Mouse (Mus musculus): ENCODE measurements at regions not wholly inside any gene's neighbourhood (a gene's known extent, or its start where the extent isn't known, plus 50 kb on each side); places are given as distances from the start of the nearest gene placed in this dataset.

DNA sequence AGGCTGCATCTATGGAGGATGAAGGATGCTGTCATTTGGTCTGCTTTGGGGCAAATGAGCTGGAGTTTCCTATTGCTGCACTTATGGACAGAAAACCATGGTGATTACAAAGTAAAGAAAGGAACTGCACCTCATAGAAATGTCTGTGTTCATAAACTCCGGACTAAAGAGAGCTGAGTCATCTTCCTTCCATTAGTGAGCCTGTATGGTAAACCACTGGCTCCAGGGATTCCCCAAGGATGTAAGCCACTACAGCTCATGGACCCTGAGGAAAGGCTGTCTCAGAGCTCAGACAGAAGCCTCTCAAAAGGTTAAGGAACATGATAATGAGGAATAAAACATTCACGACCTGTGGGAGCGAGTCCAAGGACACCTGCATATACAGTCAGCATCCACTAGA is 66.3 kb upstream of the Zfp462 start:
- Histone ChIP-seq H3K27me3 (ENCODE audit: insufficient read depth, low read length) (no peaks in the 10 kb centered on the region), H3K27ac (no peak overlapping the region), H3K4me1 (replicated peaks; ENCODE audit: insufficient read depth, low read length) (no peaks in the 10 kb centered on the region), H3K4me2 (ENCODE audit: low read length) (no peak overlapping the region), H3K9ac (ENCODE audit: low read depth, low read length) (no peak overlapping the region), H3K9me3 (replicated peaks; ENCODE audit: low read length) (no peaks in the 10 kb centered on the region), H3K4me3 (replicated peaks; ENCODE audit: low read depth, low read length) (no peak overlapping the region), H3K36me3 (ENCODE audit: insufficient read depth, low read length) (no peaks in the 10 kb centered on the region)
- WGBS, result 78% methylated on average over 3 of the region's 3 CpGs
- no peak for DNase-seq (ENCODE audit: low spot score)
- no peak for TF ChIP-seq CTCF (IDR thresholded peaks at IDR 0.05; ENCODE audit: low read depth)
- no peak for ATAC-seq (replicated peaks; ENCODE audit: low FRiP score, low read depth)

DNA sequence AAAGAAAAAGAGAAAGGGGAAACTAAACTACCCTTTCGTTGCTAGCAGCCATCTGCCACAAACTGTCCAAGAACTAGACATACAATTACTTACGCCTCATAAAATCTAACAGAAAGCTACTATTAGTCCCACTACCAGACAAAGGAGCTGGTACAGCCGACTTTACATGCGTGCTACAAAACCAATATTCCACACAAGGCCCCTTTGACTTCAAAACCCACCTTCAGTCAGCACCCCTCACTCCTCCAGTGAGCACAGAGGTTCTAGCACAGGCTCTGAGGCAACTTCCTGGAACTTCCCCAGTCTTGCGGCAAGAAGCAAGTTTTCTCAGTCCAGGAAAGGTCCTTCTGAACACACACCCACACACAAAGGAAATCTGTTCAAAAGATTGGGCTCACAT is 51.6 kb upstream of the Zfp462 start:
- H3K4me3 ChIP-seq (replicated peaks; ENCODE audit: low read depth, low read length), result no peak overlapping the region

More for the DNA sequence above, 51.6 kb upstream of the Zfp462 start:
- H3K4me2 ChIP-seq (ENCODE audit: low read length), result no peak overlapping the region
- ATAC-seq (replicated peaks; ENCODE audit: low FRiP score, low read depth) (no peak), DNase-seq (ENCODE audit: low spot score) (no peak)
- TF ChIP-seq CTCF (IDR thresholded peaks at IDR 0.05; ENCODE audit: low read depth), result no peak
- H3K27me3 ChIP-seq (ENCODE audit: insufficient read depth, low read length), result no peaks in the 10 kb centered on the region
- H3K36me3 ChIP-seq (ENCODE audit: insufficient read depth, low read length), result no peaks in the 10 kb centered on the region
- H3K9ac ChIP-seq (ENCODE audit: low read depth, low read length), result no peak overlapping the region
- no peaks in the 10 kb centered on the region for H3K4me1 ChIP-seq (replicated peaks; ENCODE audit: insufficient read depth, low read length)
- 53% methylated on average over 5 of the region's 5 CpGs for WGBS
- no peaks in the 10 kb centered on the region for H3K9me3 ChIP-seq (replicated peaks; ENCODE audit: low read length)
- no peak overlapping the region for H3K27ac ChIP-seq

Data from kidney, postnatal 0 days (tissue).